8 mouse cellular contexts compared by ENCODE assay signal in genomic region chr17:71474128-71474527, GRCm38 (mm10). TPM values are rescaled to one million over a fixed set of nuclear protein-coding genes. Genes with fewer than 3 reads are reported as not detected.
A peak's percentile ranks its signal among the peaks of the same experiment; 100 is the strongest.
DNase-seq lines count a peak whose midpoint lies in the region; ATAC-seq and TF ChIP-seq lines count a peak whose summit lies in the region.

No protein-coding gene starts in this region.

- 15% methylated on average over 8 of the region's 8 CpGs for WGBS in kidney, adult 2 months
- WGBS in forebrain, embryonic 11.5 days, result 14% methylated on average over 8 of the region's 8 CpGs
- 9% methylated on average over 8 of the region's 8 CpGs for WGBS in liver, embryonic 14.5 days (ENCODE audit: insufficient replicate concordance)

- peaks cover 2% of the 10 kb centered on the region; the same call in 1 of the 2 replicates for H3K4me1 ChIP-seq in kidney, adult 2 months (ENCODE audit: control insufficient read depth, insufficient read depth, low read length)
- peaks cover 2 to 3% of the 10 kb centered on the region in 2 experiments; a peak in 2 of 4 replicates for H3K4me1 ChIP-seq in ES-E14 (ENCODE audit: control insufficient read depth in 2 of 2, insufficient read depth in 2 of 2, low read length in 2 of 2, poor library complexity in 1 of 2)
- peaks cover 4% of the 10 kb centered on the region; the same call in 1 of the 2 replicates for H3K4me1 ChIP-seq in forebrain, embryonic 11.5 days (replicated peaks; ENCODE audit: control insufficient read depth, insufficient read depth, low read length)
- H3K4me1 ChIP-seq in liver, embryonic 14.5 days (replicated peaks; ENCODE audit: control insufficient read depth in 2 of 2, insufficient read depth in 2 of 2, low read length in 1 of 2), result peaks cover 8 to 15% of the 10 kb centered on the region in 2 experiments; a peak in 3 of 4 replicates

- TF ChIP-seq CTCF in kidney, adult 2 months (conservative IDR thresholded peaks at IDR 0.05; ENCODE audit: insufficient read depth, insufficient read length, low read depth, low read length), result no peak
- TF ChIP-seq CTCF in liver, embryonic 14.5 days (IDR thresholded peaks at IDR 0.05; ENCODE audit: low read depth), result no peak

- peak overlapping the region; percentile 78 for H3K4me2 ChIP-seq in forebrain, embryonic 11.5 days (ENCODE audit: low read depth, low read length, severe bottlenecking)
- peak overlapping the region; percentile 96 for H3K4me2 ChIP-seq in liver, embryonic 14.5 days (ENCODE audit: low read depth)

- H3K27ac ChIP-seq in kidney, adult 2 months (ENCODE audit: insufficient read depth, low read depth, low read length), result no peak overlapping the region
- no peak overlapping the region for H3K27ac ChIP-seq in ES-E14 (ENCODE audit: insufficient read depth, low read depth, low read length, poor library complexity, severe bottlenecking)
- H3K27ac ChIP-seq in forebrain, embryonic 11.5 days (ENCODE audit: low read depth, low read length), result no peak overlapping the region
- H3K27ac ChIP-seq in liver, embryonic 14.5 days, result peak overlapping the region; percentile 68; the same call in 1 of the 2 replicates

- in situ Hi-C loops in ES-E14 (cut with MboI; ENCODE audit: low sequenced_read_pairs in 2 of 2, unreplicated experiment in 2 of 2), result no loop called here

- peak overlapping the region; percentile 98 for H3K4me3 ChIP-seq in kidney, adult 2 months (ENCODE audit: insufficient read depth, low read depth, low read length)
- peak overlapping the region; percentile 66 to 74 for H3K4me3 ChIP-seq in ES-E14 (ENCODE audit: insufficient read depth in 1 of 2, low read depth in 1 of 2, low read length in 2 of 2, poor library complexity in 1 of 2, severe bottlenecking in 1 of 2)
- peak overlapping the region; percentile 86 for H3K4me3 ChIP-seq in forebrain, embryonic 11.5 days (ENCODE audit: low read depth, low read length)
- peak overlapping the region; percentile 69 to 76 for H3K4me3 ChIP-seq in liver, embryonic 14.5 days (ENCODE audit: insufficient read depth in 1 of 2, low read depth in 2 of 2, low read length in 2 of 2)

- no peaks in the 10 kb centered on the region for H3K27me3 ChIP-seq in kidney, adult 2 months (replicated peaks; ENCODE audit: control insufficient read depth, insufficient read depth, low read length)
- no peaks in the 10 kb centered on the region for H3K27me3 ChIP-seq in forebrain, embryonic 11.5 days (ENCODE audit: control insufficient read depth, insufficient read depth, low read length)
- no peaks in the 10 kb centered on the region for H3K27me3 ChIP-seq in liver, embryonic 14.5 days (ENCODE audit: control insufficient read depth, insufficient read depth, low read length)

- no peaks in the 10 kb centered on the region for H3K9me3 ChIP-seq in ES-E14 (ENCODE audit: control insufficient read depth, insufficient read depth, low read depth, low read length)
- no peaks in the 10 kb centered on the region for H3K9me3 ChIP-seq in forebrain, embryonic 11.5 days (ENCODE audit: control insufficient read depth, low read length)
- no peaks in the 10 kb centered on the region for H3K9me3 ChIP-seq in liver, embryonic 14.5 days (ENCODE audit: control insufficient read depth, low read length)

- no peaks in the 10 kb centered on the region for H3K36me3 ChIP-seq in kidney, adult 2 months (ENCODE audit: control insufficient read depth, insufficient read depth, low read length)
- H3K36me3 ChIP-seq in ES-E14 (ENCODE audit: control insufficient read depth, insufficient read depth, low read length, poor library complexity, severe bottlenecking), result no peaks in the 10 kb centered on the region
- H3K36me3 ChIP-seq in forebrain, embryonic 11.5 days (ENCODE audit: control insufficient read depth, insufficient read depth, low read length), result no peaks in the 10 kb centered on the region
- no peaks in the 10 kb centered on the region for H3K36me3 ChIP-seq in liver, embryonic 14.5 days (replicated peaks; ENCODE audit: control insufficient read depth, insufficient read depth, low read depth)

- TF ChIP-seq POLR2A in kidney, adult 2 months (IDR thresholded peaks at IDR 0.05; ENCODE audit: low read depth, low read length), result no peak

- H3K9ac ChIP-seq in ES-E14 (ENCODE audit: insufficient read depth, low read depth, low read length, poor library complexity, severe bottlenecking), result peak overlapping the region; percentile 82; the same call in 1 of the 2 replicates
- H3K9ac ChIP-seq in forebrain, embryonic 11.5 days (ENCODE audit: low read length), result peak overlapping the region; percentile 90
- peak overlapping the region; percentile 68 for H3K9ac ChIP-seq in liver, embryonic 14.5 days (replicated peaks)

- DNase-seq in kidney, adult 2 months, result no peak
- no peak for DNase-seq in kidney, adult 8-10 months
- no peak for DNase-seq in ES-E14 (ENCODE audit: low read depth, low spot score)
- no peak for DNase-seq in forebrain, embryonic 11.5 days (ENCODE audit: low spot score)
- no peak for DNase-seq in liver, embryonic 14.5 days (ENCODE audit: low read depth in 3 of 3, low spot score in 3 of 3)
- DNase-seq in adrenal gland, adult 18-20 months (ENCODE audit: low spot score in 2 of 2), result no peak
- DNase-seq in left cerebral cortex, adult 9 months (ENCODE audit: low spot score in 2 of 2), result no peak

- no peak for ATAC-seq in forebrain, embryonic 11.5 days (replicated peaks; ENCODE audit: low FRiP score)
- no peak for ATAC-seq in liver, embryonic 14.5 days (ENCODE audit: insufficient read depth)
- ATAC-seq in cerebellum, adult (ENCODE audit: insufficient number of reproducible peaks, low FRiP score, low TSS enrichment), result no peak

- TF ChIP-seq EP300 in liver, embryonic 14.5 days (IDR thresholded peaks at IDR 0.05; ENCODE audit: low read depth), result no peak

TF ChIP-seq in ES-E14, 5 proteins besides CTCF, POLR2A, EP300 and RAD21:
- TF ChIP-seq MAFK (IDR thresholded peaks at IDR 0.05; ENCODE audit: insufficient read depth, low read depth, low read length) (no peak), HCFC1 (IDR thresholded peaks at IDR 0.05; ENCODE audit: borderline replicate concordance, insufficient read depth, low read length) (no peak), ZC3H11A (IDR thresholded peaks at IDR 0.05; ENCODE audit: borderline replicate concordance, low read depth, low read length) (no peak), CHD2 (IDR thresholded peaks at IDR 0.05; ENCODE audit: low read depth, low read length) (no peak), ZNF384 (IDR thresholded peaks at IDR 0.05; ENCODE audit: low read depth, low read length) (no peak)

RNA-seq across cellular contexts. Expression of gene Smchd1, which starts 1.0 kb away (rescaled TPM):
- polyA plus RNA-seq in kidney, adult 2 months (2012; rRNA removed), result 5.6 and 6.8 TPM in 2 replicates
- total RNA-seq in ES-E14 (2012; rRNA removed), result 35.5 and 41.0 TPM in 2 replicates
- polyA plus RNA-seq in forebrain, embryonic 11.5 days (2014; fragmentation: Nextera tagmentation; extraction: Ambion mirVana), result 86.4 and 92.9 TPM in 2 replicates
- polyA plus RNA-seq in liver, embryonic 14.5 days (2012; rRNA removed), result 11.7 and 19.9 TPM in 2 replicates
- polyA plus RNA-seq in liver, embryonic 14.5 days (2014; fragmentation: Nextera tagmentation; extraction: Ambion mirVana), result 38.0 and 41.6 TPM in 2 replicates
- 10 to 100 TPM; 38.9 to 51.1 TPM for total RNA-seq in adrenal gland, adult 18-20 months (2021)

RNA-seq across cellular contexts. Expression of gene Gm4707, which starts 14.4 kb away (rescaled TPM):
- polyA plus RNA-seq in kidney, adult 2 months (2012; rRNA removed), result 0.22 and 0.29 TPM in 2 replicates
- 3.9 and 6.9 TPM in 2 replicates for total RNA-seq in ES-E14 (2012; rRNA removed)
- 4.4 and 6.1 TPM in 2 replicates for polyA plus RNA-seq in forebrain, embryonic 11.5 days (2014; fragmentation: Nextera tagmentation; extraction: Ambion mirVana)
- polyA plus RNA-seq in liver, embryonic 14.5 days (2012; rRNA removed), result 0.19 and 0.21 TPM in 2 replicates
- 0.15 and 1.1 TPM in 2 replicates for polyA plus RNA-seq in liver, embryonic 14.5 days (2014; fragmentation: Nextera tagmentation; extraction: Ambion mirVana)
- total RNA-seq in adrenal gland, adult 18-20 months (2021), result 1 to 10 TPM in 1 of 2 experiments, under 1 TPM in 1; 0.83 to 2.7 TPM

RNA-seq across cellular contexts. Expression of gene Ndc80, which starts 52.5 kb away (rescaled TPM):
- 0.03 TPM in 1 of 2 replicates, not detected in the other for polyA plus RNA-seq in kidney, adult 2 months (2012; rRNA removed)
- 31.5 and 42.8 TPM in 2 replicates for total RNA-seq in ES-E14 (2012; rRNA removed)
- 69.3 and 70.5 TPM in 2 replicates for polyA plus RNA-seq in forebrain, embryonic 11.5 days (2014; fragmentation: Nextera tagmentation; extraction: Ambion mirVana)
- polyA plus RNA-seq in liver, embryonic 14.5 days (2012; rRNA removed), result 5.5 and 16.1 TPM in 2 replicates
- 33.3 and 34.2 TPM in 2 replicates for polyA plus RNA-seq in liver, embryonic 14.5 days (2014; fragmentation: Nextera tagmentation; extraction: Ambion mirVana)
- under 1 TPM; 0.70 to 0.83 TPM for total RNA-seq in adrenal gland, adult 18-20 months (2021)
